Mouse (Mus musculus) lung, embryonic 16.5 days (tissue): ENCODE data around the gene Man1c1. TPM values are rescaled to one million over a fixed set of nuclear protein-coding genes. Genes with fewer than 3 reads are reported as not detected.

Source experiments
- ATAC-seq: fragments of 200-750 bp; cut with Nextera tagmentation; 2 replicates; pipeline ENCODE4 v1.8.0; 2017; ENCODE audit warnings: low read depth, mild to moderate bottlenecking, moderate library complexity
- H3K27ac ChIP-seq: fragments of 300-500 bp; sonication (generic); 2 replicates; pipeline ENCODE4 v1.5.1; 2014; ENCODE audit warnings: mild to moderate bottlenecking, control low read depth, low read length
- H3K27me3 ChIP-seq: fragments of 300-500 bp; sonication (generic); 2 replicates; pipeline ENCODE4 v1.6.1; 2014; ENCODE audit warnings: low read depth, low read length, mixed read lengths; ENCODE audit not compliant: control insufficient read depth, insufficient read depth
- H3K36me3 ChIP-seq: fragments of 300-500 bp; sonication (generic); 2 replicates; pipeline ENCODE4 v1.6.1; 2014; ENCODE audit warnings: low read length; ENCODE audit not compliant: control insufficient read depth, insufficient read depth
- H3K4me1 ChIP-seq: fragments of 300-500 bp; sonication (generic); replicated peaks from 2 replicates; pipeline ENCODE4 v1.6.1; 2014; ENCODE audit warnings: low read length, mixed read lengths; ENCODE audit not compliant: control insufficient read depth, insufficient read depth
- H3K4me2 ChIP-seq: fragments of 300-500 bp; sonication (generic); 2 replicates; pipeline ENCODE4 v1.6.1; 2014; ENCODE audit warnings: low read depth, low read length, control low read depth
- H3K4me3 ChIP-seq: fragments of 300-500 bp; sonication (generic); 2 replicates; pipeline ENCODE4 v1.5.1; 2014; ENCODE audit warnings: mild to moderate bottlenecking, low read length, control low read depth
- H3K9ac ChIP-seq: fragments of 300-500 bp; sonication (generic); 2 replicates; pipeline ENCODE4 v1.6.1; 2014; ENCODE audit warnings: low read length, control low read depth
- H3K9me3 ChIP-seq: fragments of 300-500 bp; sonication (generic); 2 replicates; pipeline ENCODE4 v1.6.1; 2016; ENCODE audit warnings: low read length; ENCODE audit not compliant: control insufficient read depth
- WGBS: fragments of 180-500 bp; shearing (Covaris S2); extraction: QIAGEN DNeasy Blood & Tissue Kit; methylation state at CpG from one replicate; pipeline ENCODE4 v1.1.7; 2014; 5-methylcytosine and 5-hydroxymethylcytosine counted together
- polyA plus RNA-seq: library from polyadenylated mRNA; unstranded; fragments of >200 nt; fragmentation: Nextera tagmentation; extraction: Ambion mirVana; gene quantifications from 2 replicates; pipeline ENCODE4 v1.2.1, GENCODE M21; 2015

Man1c1 gene
- polyA plus RNA-seq, 1 experiment from 2014 or later, result 2.1 TPM

GRCm38 (mm10) chr4:134672326-134672725 lies 31.8 kb downstream of the Man1c1 start:
- no peaks in the 10 kb centered on the region for H3K36me3 ChIP-seq
- no peak overlapping the region for H3K4me3 ChIP-seq
- WGBS, result 86% methylated on average over 8 of the region's 8 CpGs
- H3K9ac ChIP-seq, result no peak overlapping the region
- H3K4me2 ChIP-seq, result no peak overlapping the region
- ATAC-seq, result no peak
- no peaks in the 10 kb centered on the region for H3K9me3 ChIP-seq
- H3K27me3 ChIP-seq, result no peaks in the 10 kb centered on the region
- peaks cover 5% of the 10 kb centered on the region; the same call in 1 of the 2 replicates for H3K4me1 ChIP-seq
- no peak overlapping the region for H3K27ac ChIP-seq

DNA sequence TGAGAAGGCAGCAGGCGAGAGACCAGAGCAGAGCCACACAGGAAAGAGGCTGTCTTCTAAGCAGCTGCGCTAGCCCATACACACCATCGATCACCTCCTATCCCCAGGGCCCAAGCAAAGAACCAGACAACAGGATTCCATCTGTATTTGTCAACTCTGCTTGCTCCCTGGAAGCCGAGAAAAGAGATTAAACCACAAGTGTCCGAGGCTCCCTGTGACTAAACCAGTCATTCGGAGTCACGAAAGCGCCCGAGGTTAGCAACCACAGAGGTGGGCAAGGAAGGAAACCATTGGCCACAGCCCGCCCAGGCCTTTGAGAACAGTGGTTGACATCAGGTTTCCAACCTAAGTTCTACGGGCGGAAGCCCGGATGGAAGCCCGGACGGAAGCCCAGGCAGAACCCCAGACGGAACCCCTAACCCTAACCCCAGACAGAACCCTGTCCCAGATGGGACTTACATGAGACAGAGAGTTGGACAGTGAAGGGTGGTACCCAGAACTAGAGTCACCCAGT lies 32.4 kb downstream of the Man1c1 start:
- H3K27me3 ChIP-seq, result no peaks in the 10 kb centered on the region
- H3K9ac ChIP-seq, result no peak overlapping the region
- H3K27ac ChIP-seq, result no peak overlapping the region
- no peaks in the 10 kb centered on the region for H3K9me3 ChIP-seq
- ATAC-seq, result no peak
- H3K4me2 ChIP-seq, result no peak overlapping the region
- peaks cover 5% of the 10 kb centered on the region; the same call in 1 of the 2 replicates for H3K4me1 ChIP-seq
- no peak overlapping the region for H3K4me3 ChIP-seq
- 76% methylated on average over 16 of the region's 16 CpGs for WGBS
- H3K36me3 ChIP-seq, result no peaks in the 10 kb centered on the region

GRCm38 (mm10) chr4:134669742-134670354 lies 34.2 kb downstream of the Man1c1 start:
- Histone ChIP-seq H3K9ac (no peak overlapping the region), H3K9me3 (no peaks in the 10 kb centered on the region), H3K4me3 (no peak overlapping the region), H3K27ac (no peak overlapping the region), H3K4me1 (peaks cover 5% of the 10 kb centered on the region; the same call in 1 of the 2 replicates), H3K36me3 (no peaks in the 10 kb centered on the region), H3K27me3 (no peaks in the 10 kb centered on the region), H3K4me2 (no peak overlapping the region)
- 63% methylated on average over 17 of the region's 17 CpGs for WGBS
- no peak; the same call in 1 of the 2 replicates for ATAC-seq

DNA sequence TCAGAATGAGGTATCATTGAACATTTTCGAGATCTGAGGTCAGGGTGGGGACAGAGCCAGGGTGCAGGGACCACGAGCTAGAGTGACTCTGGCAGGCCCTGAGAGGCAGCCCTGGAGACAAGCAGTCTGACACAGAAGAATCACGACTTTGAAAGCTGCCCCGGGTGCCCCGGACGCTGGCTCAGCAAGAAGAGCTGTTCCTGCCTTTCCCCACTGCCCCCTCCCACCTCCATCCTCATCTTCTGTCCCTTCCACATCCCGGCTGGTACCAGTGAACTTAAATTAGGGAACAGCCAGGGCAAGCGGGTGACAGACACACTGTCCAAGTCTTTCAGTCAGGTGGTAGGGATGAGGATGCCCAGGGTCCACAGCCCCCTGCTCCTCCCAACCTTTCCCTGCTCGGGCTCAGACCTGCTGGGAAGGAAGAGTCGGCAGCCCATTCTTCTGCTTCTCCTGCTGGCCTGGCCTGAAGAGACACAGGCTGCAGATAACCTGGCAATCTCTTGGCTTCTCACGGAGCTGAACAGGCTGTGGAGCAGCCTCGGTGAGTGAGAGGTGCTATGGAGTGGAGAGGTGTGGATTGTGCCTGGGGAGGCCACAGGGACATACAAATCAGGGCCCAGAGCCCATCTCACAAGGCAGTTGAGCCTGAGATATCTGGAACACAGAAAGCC lies 35.6 kb downstream of the Man1c1 start:
- H3K27me3 ChIP-seq, result no peaks in the 10 kb centered on the region
- H3K4me3 ChIP-seq, result no peak overlapping the region
- no peak overlapping the region for H3K4me2 ChIP-seq
- no peak overlapping the region for H3K27ac ChIP-seq
- no peak for ATAC-seq
- 56% methylated on average over 12 of the region's 12 CpGs for WGBS
- peaks cover 5% of the 10 kb centered on the region; the same call in 1 of the 2 replicates for H3K4me1 ChIP-seq
- no peaks in the 10 kb centered on the region for H3K36me3 ChIP-seq
- no peak overlapping the region for H3K9ac ChIP-seq
- no peaks in the 10 kb centered on the region for H3K9me3 ChIP-seq

DNA sequence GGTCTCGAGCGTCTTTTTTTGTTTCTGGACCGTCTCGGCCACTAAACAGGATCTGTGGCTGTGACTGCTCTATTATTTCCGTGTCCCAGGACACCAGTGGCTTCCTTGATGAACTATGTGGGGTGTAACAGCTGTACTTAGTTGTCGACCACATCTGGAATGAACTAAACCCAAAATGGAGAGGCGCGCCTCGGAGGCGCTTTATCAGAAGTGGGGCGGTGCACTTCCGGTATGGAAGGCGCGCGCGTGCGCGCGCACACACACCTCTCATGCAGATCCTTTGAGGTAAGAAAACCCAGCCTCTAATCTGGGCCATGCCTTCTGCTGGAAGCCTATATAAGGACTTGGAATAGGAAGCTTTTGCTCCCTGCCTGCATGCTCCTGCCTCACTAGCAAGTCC lies 37.7 kb downstream of the Man1c1 start:
- H3K4me3 ChIP-seq, result no peak overlapping the region
- H3K27me3 ChIP-seq, result no peaks in the 10 kb centered on the region
- peaks cover 5% of the 10 kb centered on the region; the same call in 1 of the 2 replicates for H3K4me1 ChIP-seq
- ATAC-seq, result no peak
- no peak overlapping the region for H3K27ac ChIP-seq
- 88% methylated on average over 19 of the region's 19 CpGs for WGBS
- no peak overlapping the region for H3K9ac ChIP-seq
- no peaks in the 10 kb centered on the region for H3K9me3 ChIP-seq
- no peak overlapping the region for H3K4me2 ChIP-seq
- no peaks in the 10 kb centered on the region for H3K36me3 ChIP-seq

DNA sequence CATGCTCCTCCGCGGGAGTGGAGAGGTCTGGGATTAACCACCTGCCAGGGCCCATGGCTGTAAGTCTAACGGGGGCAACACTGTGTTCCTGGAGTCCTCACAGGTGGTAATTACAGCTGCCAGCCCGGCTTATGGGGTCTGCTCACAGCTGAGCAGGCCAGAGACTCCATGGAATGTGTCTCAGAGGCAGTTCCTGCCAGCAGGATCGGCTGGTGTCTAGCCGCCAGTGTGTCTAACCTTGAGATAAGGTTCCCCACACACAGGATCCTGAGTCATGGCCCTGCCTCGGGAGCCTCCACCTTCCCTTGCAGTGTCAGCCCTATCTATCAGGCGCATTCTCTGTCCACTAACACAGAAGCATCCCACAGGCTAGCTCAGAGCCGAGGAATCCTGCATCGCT lies 41.0 kb downstream of the Man1c1 start:
- H3K4me2 ChIP-seq, result no peak overlapping the region
- no peaks in the 10 kb centered on the region for H3K9me3 ChIP-seq
- ATAC-seq, result no peak
- H3K27ac ChIP-seq, result no peak overlapping the region
- 33% methylated on average over 10 of the region's 10 CpGs for WGBS
- no peaks in the 10 kb centered on the region; the same call in 1 of the 2 replicates for H3K27me3 ChIP-seq
- peaks cover 6% of the 10 kb centered on the region; the same call in 1 of the 2 replicates for H3K4me1 ChIP-seq
- no peak overlapping the region for H3K9ac ChIP-seq
- no peak overlapping the region for H3K4me3 ChIP-seq
- no peaks in the 10 kb centered on the region for H3K36me3 ChIP-seq

GRCm38 (mm10) chr4:134660630-134661183 lies 43.4 kb downstream of the Man1c1 start:
- H3K4me3 ChIP-seq, result no peak overlapping the region

DNA sequence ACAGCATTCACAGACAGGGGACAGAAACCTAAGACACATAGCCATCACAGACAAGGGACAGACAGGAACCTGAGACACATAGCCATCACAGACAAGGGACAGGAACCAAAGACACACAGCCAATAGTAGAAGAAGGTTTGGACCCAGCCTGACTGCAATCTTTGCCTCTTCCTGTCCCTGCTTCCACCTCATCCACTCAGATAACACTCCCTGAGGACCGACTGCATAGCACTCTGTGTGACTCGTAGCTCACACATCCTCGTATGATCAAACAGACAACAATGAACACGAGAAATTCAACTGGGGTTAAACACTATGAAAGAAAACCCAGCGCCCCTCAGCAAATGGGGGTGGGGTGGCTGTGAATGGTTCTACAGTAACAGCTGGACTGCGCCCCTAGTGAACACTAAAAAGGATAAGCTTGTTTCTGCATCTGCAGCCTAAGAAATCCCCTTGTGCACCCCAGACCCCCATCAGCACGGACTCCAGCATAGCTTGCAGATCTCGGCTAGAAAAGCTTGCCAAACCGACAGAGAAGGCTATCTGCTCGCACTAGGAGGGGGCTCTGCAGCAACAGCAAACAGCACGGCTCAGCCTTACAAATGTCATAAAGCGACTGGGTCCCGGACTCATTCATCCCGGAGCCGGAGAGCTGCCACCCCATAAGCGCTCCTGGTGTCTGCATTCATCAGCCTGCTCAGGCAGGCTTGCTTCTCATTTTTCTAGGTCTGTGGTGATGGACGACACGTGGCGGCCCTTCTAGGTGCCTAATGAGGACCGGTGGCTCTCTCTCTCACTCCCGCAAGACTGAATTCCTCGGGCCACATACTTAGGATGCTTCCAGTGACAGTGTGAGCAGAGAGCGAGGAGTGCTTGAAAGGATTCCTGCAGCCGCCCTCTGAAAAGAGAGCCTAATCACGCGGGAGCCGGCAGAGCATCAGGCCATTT lies 44.5 kb downstream of the Man1c1 start:
- no peaks in the 10 kb centered on the region for H3K36me3 ChIP-seq
- H3K4me1 ChIP-seq, result peaks cover 6% of the 10 kb centered on the region; the same call in 1 of the 2 replicates
- no peaks in the 10 kb centered on the region for H3K9me3 ChIP-seq
- no peak overlapping the region for H3K9ac ChIP-seq
- 18% methylated on average over 27 of the region's 27 CpGs for WGBS
- ATAC-seq, result no peak; the same call in 1 of the 2 replicates
- no peaks in the 10 kb centered on the region; the same call in 1 of the 2 replicates for H3K27me3 ChIP-seq
- H3K27ac ChIP-seq, result no peak overlapping the region
- peak overlapping the region; percentile 12; the same call in 1 of the 2 replicates for H3K4me3 ChIP-seq
- H3K4me2 ChIP-seq, result peak overlapping the region; percentile 41

More at GRCm38 (mm10) chr4:134660630-134661183, 43.4 kb downstream of the Man1c1 start:
- Histone ChIP-seq H3K9ac (no peak overlapping the region), H3K36me3 (no peaks in the 10 kb centered on the region), H3K4me2 (no peak overlapping the region), H3K9me3 (no peaks in the 10 kb centered on the region), H3K27me3 (no peaks in the 10 kb centered on the region; the same call in 1 of the 2 replicates), H3K4me1 (peaks cover 6% of the 10 kb centered on the region; the same call in 1 of the 2 replicates), H3K27ac (no peak overlapping the region)
- 53% methylated on average over 18 of the region's 18 CpGs for WGBS
- ATAC-seq, result no peak
